Mouse (Mus musculus) liver, embryonic 14.5 days (tissue): ENCODE data around the gene Zmiz1. TPM values are rescaled to one million over a fixed set of nuclear protein-coding genes. Genes with fewer than 3 reads are reported as not detected.

Experiments used
- ATAC-seq: fragments of 200-750 bp; cut with Nextera tagmentation; 2 replicates; pipeline ENCODE4 v1.8.0; 2017; ENCODE audit warnings: moderate number of reproducible peaks, mild to moderate bottlenecking, moderate library complexity; ENCODE audit not compliant: insufficient read depth
- DNase-seq, 3 experiments: peaks; one replicate each; pipeline ENCODE4 v3.0.0-alpha.2; 2012 to 2013; ENCODE audit warnings: low read depth in 3 of 3, low spot score in 3 of 3
- H3K27ac ChIP-seq: fragments of 300-500 bp; sonication (generic); 2 replicates; pipeline ENCODE4 v1.5.1; 2014; ENCODE audit warnings: moderate library complexity, mild to moderate bottlenecking, control low read depth, inconsistent platforms
- H3K27me3 ChIP-seq: fragments of 300-500 bp; sonication (generic); 2 replicates; pipeline ENCODE4 v1.6.1; 2014; ENCODE audit warnings: mild to moderate bottlenecking, low read length, moderate library complexity; ENCODE audit not compliant: control insufficient read depth, insufficient read depth
- H3K36me3 ChIP-seq: fragments of 300-500 bp; sonication (generic); replicated peaks from 2 replicates; pipeline ENCODE4 v1.6.1; 2014; ENCODE audit warnings: low read depth; ENCODE audit not compliant: control insufficient read depth, insufficient read depth
- H3K4me1 ChIP-seq, 2 experiments: fragments of 200-500 bp in 1 of 2; fragments of 300-500 bp in 1 of 2; sonication (generic) in 1 of 2; replicated peaks; 2 replicates each; pipeline ENCODE4 v1.6.1; 2012 to 2014; ENCODE audit warnings: antibody characterized with exemption in 1 of 2, inconsistent platforms in 1 of 2, low read length in 1 of 2; ENCODE audit not compliant: control insufficient read depth in 2 of 2, insufficient read depth in 2 of 2
- H3K4me2 ChIP-seq: fragments of 300-500 bp; sonication (generic); 2 replicates; pipeline ENCODE4 v1.6.1; 2014; ENCODE audit warnings: low read depth, mild to moderate bottlenecking, control low read depth, moderate library complexity
- H3K4me3 ChIP-seq, 2 experiments: fragments of 200-500 bp in 1 of 2; fragments of 300-500 bp in 1 of 2; sonication (generic) in 1 of 2; 2 replicates each; pipeline ENCODE4 v1.5.1; 2012 to 2014; ENCODE audit warnings: low read depth in 2 of 2, low read length in 2 of 2, mild to moderate bottlenecking in 2 of 2, control low read depth in 1 of 2, inconsistent platforms in 1 of 2, moderate library complexity in 1 of 2; ENCODE audit not compliant: insufficient read depth in 1 of 2
- H3K9ac ChIP-seq: fragments of 300-500 bp; sonication (generic); replicated peaks from 2 replicates; pipeline ENCODE4 v1.6.1; 2014; ENCODE audit warnings: mild to moderate bottlenecking, control low read depth, moderate library complexity
- H3K9me3 ChIP-seq: fragments of 300-500 bp; sonication (generic); 2 replicates; pipeline ENCODE4 v1.6.1; 2016; ENCODE audit warnings: low read length, mixed read lengths; ENCODE audit not compliant: control insufficient read depth
- CTCF ChIP-seq: IDR thresholded peaks from 2 replicates; pipeline ENCODE4 v1.5.1; 2016; ENCODE audit warnings: antibody characterized with exemption, low read depth, control low read depth
- EP300 ChIP-seq: IDR thresholded peaks from 2 replicates; pipeline ENCODE4 v1.6.1; 2016; ENCODE audit warnings: antibody characterized with exemption, low read depth
- WGBS: fragments of 180-500 bp; shearing (Covaris S2); extraction: QIAGEN DNeasy Blood & Tissue Kit; methylation state at CpG from one replicate; pipeline ENCODE4 v1.1.7; 2014; ENCODE audit not compliant: insufficient replicate concordance; 5-methylcytosine and 5-hydroxymethylcytosine counted together
- polyA plus RNA-seq, 2 experiments: library from polyadenylated mRNA; depleted of rRNA in 1 of 2; stranded (reverse) in 1 of 2; unstranded in 1 of 2; fragments of >200 nt; fragmentation: Nextera tagmentation in 1 of 2; extraction: Ambion mirVana in 1 of 2; gene quantifications; 2 replicates each; pipeline versions ENCODE4 v1.2.1 to v1.2.3; 2012 to 2014

The Zmiz1 gene
- polyA plus RNA-seq, 2 experiments = 3.4 to 4.0 TPM

DNA sequence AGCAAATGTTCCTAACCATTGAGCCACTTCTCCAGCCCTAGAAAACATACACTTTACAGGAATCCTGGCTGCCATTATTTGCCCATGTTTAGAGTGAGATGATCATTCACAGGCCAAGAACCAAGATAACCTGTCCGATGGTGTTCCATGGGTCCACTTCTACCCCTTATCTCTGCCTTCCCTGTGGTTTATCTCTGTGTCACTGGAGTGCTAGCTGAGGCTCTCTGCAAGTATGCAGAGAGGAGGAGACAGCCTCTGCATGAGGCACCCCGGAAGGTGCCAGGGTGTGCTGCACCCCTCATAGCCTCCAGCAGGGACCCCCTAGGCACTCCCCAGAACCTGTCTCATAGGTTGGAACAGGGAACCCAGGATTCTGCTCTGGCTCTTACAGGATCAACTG, 108.9 kb downstream of the Zmiz1 start:
- Histone ChIP-seq H3K9ac (no peak overlapping the region), H3K9me3 (no peaks in the 10 kb centered on the region), H3K4me1 (peaks cover 3 to 17% of the 10 kb centered on the region in 2 experiments; a peak in 3 of 4 replicates), H3K4me2 (peak overlapping the region; percentile 20), H3K4me3 (no peak overlapping the region), H3K36me3 (no peaks in the 10 kb centered on the region; the same call in 1 of the 2 replicates), H3K27me3 (no peaks in the 10 kb centered on the region), H3K27ac (no peak overlapping the region)
- peak; percentile 59 for TF ChIP-seq EP300
- no peak for TF ChIP-seq CTCF
- peak; percentile 83 for ATAC-seq
- 22% methylated on average over 2 of the region's 2 CpGs for whole genome bisulfite sequencing
- DNase-seq = peak in 2 of 3 experiments; percentile 31 to 37

DNA sequence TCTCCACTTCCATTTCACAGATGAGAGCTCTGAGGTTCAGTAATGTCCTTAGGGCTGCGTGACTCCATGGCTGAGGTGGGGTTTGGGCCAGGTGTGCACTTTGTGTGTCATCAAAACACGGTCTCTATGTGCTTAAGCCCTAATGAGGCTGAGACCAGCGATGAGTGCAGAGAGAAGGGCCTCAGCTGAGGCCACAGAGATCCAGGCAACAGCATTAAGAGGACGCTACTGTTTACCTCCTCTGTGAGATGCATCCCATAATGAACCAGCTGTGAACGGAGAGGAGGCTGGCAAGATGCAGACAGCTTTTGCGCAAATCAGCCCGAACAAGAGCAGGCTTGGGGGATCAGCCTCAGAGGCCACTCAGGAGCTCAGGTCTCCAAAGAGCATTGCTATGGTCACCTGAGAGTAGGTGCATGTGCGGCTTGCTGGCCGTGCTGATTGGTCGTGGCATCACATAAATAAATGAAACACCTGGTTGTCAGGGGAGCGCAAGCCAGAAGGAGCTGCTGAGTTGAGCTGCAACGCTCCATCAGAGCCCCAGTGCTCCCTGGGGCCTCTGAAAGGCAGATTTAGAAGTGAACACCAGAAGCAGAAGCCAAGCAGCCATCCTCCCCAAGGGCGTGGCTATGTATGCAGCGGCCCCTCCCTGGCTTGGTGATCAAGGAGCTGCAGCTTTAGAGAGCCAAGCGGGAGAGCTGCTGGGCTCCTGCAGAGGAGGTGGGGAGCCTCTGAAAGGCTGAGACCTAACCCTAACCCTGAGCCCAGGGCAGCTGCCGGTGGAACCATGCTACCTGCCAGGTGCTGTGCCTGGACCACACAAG, 115.3 kb downstream of the Zmiz1 start:
- H3K9me3 ChIP-seq = no peaks in the 10 kb centered on the region
- H3K4me2 ChIP-seq = no peak overlapping the region
- DNase-seq (peak in 1 of 3 experiments; percentile 9), ATAC-seq (peak; percentile 51; the same call in 1 of the 2 replicates)
- H3K9ac ChIP-seq = no peak overlapping the region
- H3K27me3 ChIP-seq = no peaks in the 10 kb centered on the region
- 57% methylated on average over 16 of the region's 16 CpGs for WGBS
- no peak for TF ChIP-seq EP300
- no peak for TF ChIP-seq CTCF
- no peak overlapping the region for H3K27ac ChIP-seq
- H3K4me1 ChIP-seq = peaks cover 6 to 8% of the 10 kb centered on the region in 2 experiments; a peak in 1 of 4 replicates
- H3K4me3 ChIP-seq = no peak overlapping the region
- no peaks in the 10 kb centered on the region; the same call in none of the 2 replicates for H3K36me3 ChIP-seq

DNA sequence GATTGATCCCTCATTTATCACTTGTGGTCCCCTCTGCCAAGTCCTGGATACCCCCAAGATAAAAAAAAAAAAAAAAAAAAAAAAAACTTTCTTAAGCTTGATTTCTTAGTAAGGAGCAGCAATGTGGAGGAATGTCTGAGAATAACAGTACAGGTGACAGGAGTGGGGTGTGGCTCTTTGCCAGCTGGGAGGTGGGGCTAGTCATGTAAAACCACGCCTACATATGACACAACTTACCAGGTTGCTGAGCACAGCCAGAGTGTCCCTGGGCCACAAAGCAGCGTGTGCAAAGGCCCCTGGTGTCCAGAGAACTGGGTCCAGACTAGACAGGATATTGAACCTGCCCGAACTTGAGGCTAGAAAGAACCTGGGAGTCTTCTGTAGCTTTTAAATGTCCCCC, 117.7 kb downstream of the Zmiz1 start:
- Histone ChIP-seq H3K4me3 (no peak overlapping the region), H3K9me3 (no peaks in the 10 kb centered on the region), H3K4me1 (peaks cover 6 to 8% of the 10 kb centered on the region in 2 experiments; a peak in 1 of 4 replicates), H3K9ac (no peak overlapping the region), H3K4me2 (no peak overlapping the region), H3K36me3 (no peaks in the 10 kb centered on the region; the same call in none of the 2 replicates), H3K27me3 (no peaks in the 10 kb centered on the region), H3K27ac (no peak overlapping the region)
- ATAC-seq (no peak), DNase-seq (no peak)
- TF ChIP-seq CTCF (no peak), EP300 (no peak)
- WGBS = 46% methylated on average over 3 of the region's 3 CpGs

DNA sequence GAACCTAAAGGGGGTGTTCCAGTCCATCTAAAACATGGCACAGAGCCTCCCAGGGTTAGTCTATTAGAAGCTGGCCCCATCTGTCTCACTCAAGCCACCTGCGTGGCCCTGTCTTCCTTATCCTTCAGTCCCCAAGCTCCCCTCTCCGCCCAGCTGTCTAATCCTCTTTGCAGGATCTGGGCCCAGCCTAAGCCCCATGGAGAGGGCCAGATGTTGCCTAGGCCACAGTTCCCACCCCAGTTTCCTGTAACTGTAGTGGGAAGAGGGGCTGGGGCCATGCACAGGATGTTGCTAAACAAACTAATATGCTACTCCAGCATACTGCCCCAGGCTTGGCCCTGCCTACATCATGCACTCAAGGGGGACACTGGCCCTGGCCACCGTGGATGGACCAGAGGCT, 118.4 kb downstream of the Zmiz1 start:
- Histone ChIP-seq H3K27me3 (no peaks in the 10 kb centered on the region), H3K27ac (no peak overlapping the region), H3K36me3 (no peaks in the 10 kb centered on the region; the same call in none of the 2 replicates), H3K4me1 (peaks cover 6 to 8% of the 10 kb centered on the region in 2 experiments; a peak in 1 of 4 replicates), H3K9ac (no peak overlapping the region), H3K9me3 (no peaks in the 10 kb centered on the region), H3K4me2 (no peak overlapping the region), H3K4me3 (no peak overlapping the region)
- DNase-seq (no peak), ATAC-seq (0 out of 2 replicates have a peak, but pooled peaks have one; percentile 9)
- WGBS = 56% methylated on average over 3 of the region's 3 CpGs
- no peak for TF ChIP-seq EP300
- TF ChIP-seq CTCF = no peak

DNA sequence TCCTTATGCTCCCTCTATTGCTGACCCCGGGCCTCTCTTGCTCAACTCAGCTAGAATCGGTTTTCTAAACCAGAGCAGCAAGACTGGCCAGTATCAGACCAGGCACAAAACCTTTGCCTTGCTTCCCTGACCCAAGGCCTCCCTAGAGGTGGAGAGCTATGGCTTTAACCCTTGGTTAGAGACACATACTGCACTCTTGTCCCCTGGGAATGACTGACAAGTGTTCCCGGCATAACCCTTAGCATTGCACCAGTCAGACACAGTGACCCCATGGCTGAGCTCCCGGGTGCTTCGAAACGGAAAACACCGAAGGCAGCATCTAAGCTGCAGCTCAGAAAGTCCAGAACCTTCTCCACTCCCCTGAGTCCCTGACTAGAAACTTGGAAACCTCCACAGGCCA, 120.6 kb downstream of the Zmiz1 start:
- TF ChIP-seq CTCF (no peak), EP300 (no peak)
- Histone ChIP-seq H3K27ac (no peak overlapping the region), H3K9me3 (no peaks in the 10 kb centered on the region), H3K36me3 (no peaks in the 10 kb centered on the region; the same call in none of the 2 replicates), H3K4me3 (no peak overlapping the region), H3K27me3 (no peaks in the 10 kb centered on the region), H3K4me2 (no peak overlapping the region), H3K9ac (no peak overlapping the region), H3K4me1 (peaks cover 2 to 4% of the 10 kb centered on the region in 2 experiments; a peak in 1 of 4 replicates)
- no peak for ATAC-seq
- DNase-seq = no peak
- 72% methylated on average over 7 of the region's 7 CpGs for WGBS
